In genomic region chr13:43356346-43357125, GRCm38 (mm10) we compare ENCODE assay signal across 13 mouse cellular contexts. TPM values are rescaled to one million over a fixed set of nuclear protein-coding genes. Genes with fewer than 3 reads are reported as not detected.
A peak's percentile ranks its signal among the peaks of the same experiment; 100 is the strongest.
DNase-seq lines count a peak whose midpoint lies in the region.
"Had no signal": no experiment of that assay in that cellular context is flagged by ENCODE, and none has a peak within 500 bp of the region (broad histone marks: within the 10 kb centered on the region; RNA-seq: fewer than 3 reads in every experiment).

No protein-coding gene starts in this region.

- intact Hi-C loops in left cerebral cortex, postnatal 25 days (cut with DNase I), result no loop called here

- DNase-seq in brain, adult 2 months (ENCODE audit: low read depth, low spot score), result peak; percentile 80
- peak; percentile 55 to 63 for DNase-seq in cerebellum, adult 18-20 months
- peak; percentile 71 for DNase-seq in cerebellum, adult 9-11 months
- peak; percentile 41 to 49 for DNase-seq in cerebellum, postnatal 36 days
- DNase-seq in left cerebral cortex, postnatal 25 days (ENCODE audit: low spot score in 2 of 2), result no peak
- DNase-seq in ovary, adult 18-20 months (ENCODE audit: low spot score), result no peak
- no peak for DNase-seq in layer of hippocampus, postnatal 36 days
- DNase-seq: adrenal gland, postnatal 14 days; embryo, embryonic 11 days; gastrocnemius, postnatal 36 days; heart, adult 11 months; heart, postnatal 4 days; kidney, adult 2 months had no signal

RNA-seq across cellular contexts. Expression of gene Sirt5, which starts 8.8 kb away (rescaled TPM):
- 10 to 100 TPM; 16.4 to 16.5 TPM for total RNA-seq in left cerebral cortex, postnatal 25 days (2021)
- 10 to 100 TPM; 16.9 to 18.8 TPM for total RNA-seq in layer of hippocampus, postnatal 36 days (2021)

RNA-seq across cellular contexts. Expression of gene Nol7, which starts 41.7 kb away (rescaled TPM):
- total RNA-seq in left cerebral cortex, postnatal 25 days (2021), result 10 to 100 TPM; 67.6 to 71.4 TPM
- 10 to 100 TPM; 78.6 to 84.6 TPM for total RNA-seq in layer of hippocampus, postnatal 36 days (2021)

RNA-seq across cellular contexts. Expression of gene Gfod1, which starts 52.6 kb away (rescaled TPM):
- total RNA-seq in left cerebral cortex, postnatal 25 days (2021), result 100 to 1,000 TPM in 1 of 2 experiments, 10 to 100 TPM in 1; 93.6 to 119 TPM
- 100 to 1,000 TPM in 1 of 2 experiments, 10 to 100 TPM in 1; 98.0 to 109 TPM for total RNA-seq in layer of hippocampus, postnatal 36 days (2021)

Comparison
In these comparisons a context has a peak if more than half of its experiments do, and no peak if none do; other contexts are left out.
1. DNase-seq: peak in brain, adult 2 months (single experiment), cerebellum, adult 18-20 months (2 of 2), cerebellum, adult 9-11 months (single experiment) and cerebellum, postnatal 36 days (2 of 2); none in left cerebral cortex, postnatal 25 days (0 of 2), ovary, adult 18-20 months (single experiment) and layer of hippocampus, postnatal 36 days (0 of 2).